In genomic region chr5:47979371-47979770, GRCm38 (mm10) we compare ENCODE assay signal across 9 mouse cellular contexts. TPM values are rescaled to one million over a fixed set of nuclear protein-coding genes. Genes with fewer than 3 reads are reported as not detected.
A peak's percentile ranks its signal among the peaks of the same experiment; 100 is the strongest.
DNase-seq lines count a peak whose midpoint lies in the region; ATAC-seq and TF ChIP-seq lines count a peak whose summit lies in the region.
"Had no signal": no experiment of that assay in that cellular context is flagged by ENCODE, and none has a peak within 500 bp of the region (broad histone marks: within the 10 kb centered on the region; RNA-seq: fewer than 3 reads in every experiment).

No protein-coding gene starts in this region.

- no peak overlapping the region for H3K27ac ChIP-seq in heart, postnatal 0 days (ENCODE audit: low read depth)
- no peak overlapping the region for H3K27ac ChIP-seq in midbrain, embryonic 11.5 days (ENCODE audit: low read depth, low read length)
- no peak overlapping the region for H3K27ac ChIP-seq in midbrain, embryonic 15.5 days
- H3K27ac ChIP-seq: stomach, embryonic 15.5 days had no signal

- ATAC-seq in heart, postnatal 0 days (ENCODE audit: insufficient read depth, low read depth): no peak
- no peak for ATAC-seq in midbrain, embryonic 11.5 days (ENCODE audit: low FRiP score)
- ATAC-seq in midbrain, embryonic 15.5 days (replicated peaks): no peak

- H3K9me3 ChIP-seq in heart, postnatal 0 days (replicated peaks; ENCODE audit: control insufficient read depth, low read length): no peaks in the 10 kb centered on the region
- no peaks in the 10 kb centered on the region for H3K9me3 ChIP-seq in midbrain, embryonic 11.5 days (ENCODE audit: control insufficient read depth, low read length)
- H3K9me3 ChIP-seq in midbrain, embryonic 15.5 days: no peaks in the 10 kb centered on the region
- H3K9me3 ChIP-seq: stomach, embryonic 15.5 days had no signal

- H3K4me2 ChIP-seq in heart, postnatal 0 days (ENCODE audit: low read depth, low read length): no peak overlapping the region
- no peak overlapping the region for H3K4me2 ChIP-seq in midbrain, embryonic 11.5 days
- H3K4me2 ChIP-seq in midbrain, embryonic 15.5 days: no peak overlapping the region
- H3K4me2 ChIP-seq: stomach, embryonic 15.5 days had no signal

- no peaks in the 10 kb centered on the region for H3K36me3 ChIP-seq in heart, postnatal 0 days (replicated peaks; ENCODE audit: control insufficient read depth, insufficient read depth, low read length)
- no peaks in the 10 kb centered on the region for H3K36me3 ChIP-seq in midbrain, embryonic 11.5 days (ENCODE audit: control insufficient read depth, insufficient read depth, low read length)
- H3K36me3 ChIP-seq in midbrain, embryonic 15.5 days (replicated peaks): no peaks in the 10 kb centered on the region
- H3K36me3 ChIP-seq: stomach, embryonic 15.5 days had no signal

- peak; percentile 55 for DNase-seq in heart, postnatal 0 days (ENCODE audit: low spot score)
- no peak for DNase-seq in heart, adult 8-10 months (ENCODE audit: low spot score)
- DNase-seq in midbrain, embryonic 11.5 days (ENCODE audit: low spot score, missing footprints): peak; percentile 85
- peak; percentile 68 for DNase-seq in brain, embryonic 14.5 days (ENCODE audit: low read depth)
- peak; percentile 47 for DNase-seq in mesoderm, embryonic 11.5 days (ENCODE audit: low read depth, low spot score)
- no peak for DNase-seq in neural tube, embryonic 10.5 days (ENCODE audit: extremely low spot score, low spot score)
- DNase-seq in ovary, postnatal 36 days (ENCODE audit: low spot score): no peak

- TF ChIP-seq POLR2A in brain, embryonic 14.5 days (IDR thresholded peaks at IDR 0.05; ENCODE audit: borderline replicate concordance, extremely low read depth, insufficient read depth, insufficient read length, poor library complexity, severe bottlenecking): no peak

- no peak overlapping the region for H3K4me3 ChIP-seq in heart, postnatal 0 days (ENCODE audit: low read depth, low read length)
- H3K4me3 ChIP-seq in midbrain, embryonic 11.5 days (ENCODE audit: low read depth, low read length): no peak overlapping the region
- no peak overlapping the region for H3K4me3 ChIP-seq in midbrain, embryonic 15.5 days
- H3K4me3 ChIP-seq: stomach, embryonic 15.5 days had no signal

- H3K27me3 ChIP-seq in heart, postnatal 0 days (ENCODE audit: control insufficient read depth, insufficient read depth, low read length): peaks cover 6% of the 10 kb centered on the region; the same call in 1 of the 2 replicates
- H3K27me3 ChIP-seq in midbrain, embryonic 11.5 days (ENCODE audit: control insufficient read depth, insufficient read depth, low read length): peaks cover under 1% of the 10 kb centered on the region; the same call in 1 of the 2 replicates
- no peaks in the 10 kb centered on the region for H3K27me3 ChIP-seq in midbrain, embryonic 15.5 days (replicated peaks)

- TF ChIP-seq CTCF in heart, postnatal 0 days (IDR thresholded peaks at IDR 0.05; ENCODE audit: low read depth): peak; percentile 69
- peak; percentile 67 for TF ChIP-seq CTCF in brain, embryonic 14.5 days (IDR thresholded peaks at IDR 0.05; ENCODE audit: borderline replicate concordance, extremely low read depth, insufficient read depth, insufficient read length)

- 25% methylated on average over 4 of the region's 4 CpGs for WGBS in heart, postnatal 0 days
- 43% methylated on average over 4 of the region's 4 CpGs for WGBS in midbrain, embryonic 11.5 days
- 38% methylated on average over 4 of the region's 4 CpGs for WGBS in midbrain, embryonic 15.5 days

- H3K4me1 ChIP-seq in heart, postnatal 0 days (ENCODE audit: control insufficient read depth, insufficient read depth): 0 out of 2 replicates have a peak, but pooled peaks cover 6% of the 10 kb centered on the region
- peaks cover 4% of the 10 kb centered on the region for H3K4me1 ChIP-seq in midbrain, embryonic 11.5 days (ENCODE audit: control insufficient read depth, insufficient read depth, low read length)
- H3K4me1 ChIP-seq in midbrain, embryonic 15.5 days: peaks cover 7% of the 10 kb centered on the region

- H3K9ac ChIP-seq in heart, postnatal 0 days (replicated peaks; ENCODE audit: low read depth, low read length): no peak overlapping the region
- no peak overlapping the region for H3K9ac ChIP-seq in midbrain, embryonic 11.5 days (ENCODE audit: low read length)
- H3K9ac ChIP-seq in midbrain, embryonic 15.5 days: no peak overlapping the region
- H3K9ac ChIP-seq: stomach, embryonic 15.5 days had no signal

- TF ChIP-seq EP300 in heart, postnatal 0 days (IDR thresholded peaks at IDR 0.05; ENCODE audit: low read depth): no peak

RNA-seq across cellular contexts. Expression of gene Slit2, which starts 3.6 kb away (rescaled TPM):
- 16.7 and 17.6 TPM in 2 replicates for total RNA-seq in heart, postnatal 0 days (2014; rRNA removed; ENCODE audit: low replicate concordance)
- polyA plus RNA-seq in heart, postnatal 0 days (2015; fragmentation: Nextera tagmentation; extraction: Ambion mirVana): 3.7 and 4.9 TPM in 2 replicates
- 1 to 10 TPM; 3.5 to 5.9 (median 4.7) TPM for total RNA-seq in heart, adult 8-10 months (2022)
- 34.5 and 38.9 TPM in 2 replicates for polyA plus RNA-seq in midbrain, embryonic 11.5 days (2014; fragmentation: Nextera tagmentation; extraction: Ambion mirVana)
- 23.1 and 25.4 TPM in 2 replicates for polyA plus RNA-seq in midbrain, embryonic 15.5 days (2015; fragmentation: Nextera tagmentation; extraction: Ambion mirVana)
- 20.7 and 31.8 TPM in 2 replicates for polyA plus RNA-seq in brain, embryonic 14.5 days (2012; rRNA removed)

Comparison
In these comparisons a context has a peak if more than half of its experiments do, and no peak if none do; other contexts are left out.
1. DNase-seq: peak in heart, postnatal 0 days (single experiment), midbrain, embryonic 11.5 days (single experiment), brain, embryonic 14.5 days (single experiment) and mesoderm, embryonic 11.5 days (single experiment); none in heart, adult 8-10 months (single experiment), neural tube, embryonic 10.5 days (single experiment) and ovary, postnatal 36 days (single experiment).